Mouse (Mus musculus) ovary, adult 10 weeks (tissue): ENCODE data around the gene Tgfbr3. TPM values are rescaled to one million over a fixed set of nuclear protein-coding genes. Genes with fewer than 3 reads are reported as not detected.

Source experiments
- polyA plus RNA-seq: library from polyadenylated mRNA; stranded (reverse); fragments of 350-450 nt; fragmentation: Illumina TruSeq; extraction: RNeasy Lipid Tissue Mini Kit (QIAGEN cat#74804); gene quantifications from one replicate; pipeline ENCODE4 v1.2.3, GENCODE M21; 2014

The Tgfbr3 gene
- polyA plus RNA-seq: 114 TPM

DNA sequence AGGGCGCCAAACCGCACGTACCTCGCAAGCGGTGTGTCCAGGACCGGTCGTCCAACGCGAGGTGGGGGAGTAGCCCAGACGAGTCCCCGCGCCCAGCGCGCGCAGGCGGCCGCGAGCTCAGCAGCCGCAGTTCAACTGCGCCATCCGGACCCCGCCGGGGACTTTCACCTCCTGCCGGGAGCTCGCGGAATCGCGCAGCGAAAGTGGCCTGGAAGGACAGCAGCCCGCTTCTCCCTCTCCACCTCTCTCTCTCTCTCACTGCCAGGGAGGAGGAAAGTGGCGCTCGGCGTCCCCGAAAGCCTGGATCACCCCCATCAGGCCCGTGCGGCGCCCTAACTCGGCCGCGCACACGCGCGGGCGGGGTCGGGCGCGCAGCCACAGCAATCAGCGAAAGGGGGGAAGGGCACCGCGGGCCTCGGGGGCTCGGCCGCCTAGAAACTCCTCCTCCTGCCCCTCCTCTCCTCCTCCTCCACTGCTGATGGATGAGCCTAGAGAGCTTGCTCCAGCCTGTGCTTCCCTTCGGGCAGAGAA lies at the start of gene Tgfbr3:
Gene Tgfbr3, minus strand, starts transcription at position 396 of the 531 bp plus-strand sequence.

DNA sequence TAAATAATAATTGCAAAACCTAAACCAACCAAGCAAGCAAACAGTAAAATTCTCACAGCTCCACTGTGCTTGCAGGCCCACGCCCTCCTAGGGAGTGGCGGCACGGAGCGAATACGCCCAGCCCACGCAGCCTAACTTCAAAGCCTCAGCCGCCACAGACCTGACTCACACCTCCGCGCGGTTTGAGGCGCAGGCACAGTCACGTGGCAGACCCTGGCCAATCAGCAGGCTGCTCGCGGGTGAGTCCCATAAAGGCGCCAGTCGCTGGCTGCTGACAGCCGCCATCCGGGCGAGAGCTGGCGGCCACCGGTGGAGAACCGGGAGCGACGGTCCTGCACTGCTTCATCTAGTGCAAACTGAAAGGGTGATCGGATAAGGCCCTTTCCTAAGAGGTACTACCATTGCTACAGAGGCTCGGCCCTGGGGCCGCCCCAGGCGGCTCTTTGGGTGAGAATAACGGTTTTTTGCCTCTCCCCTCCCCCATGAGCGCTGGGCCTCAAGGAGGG lies 41.5 kb upstream of the Tgfbr3 start, which contains the start of gene Brdt:
Gene Brdt, plus strand, starts transcription at position 244 of the 506 bp plus-strand sequence.

Other genes starting within 250 kb of the Tgfbr3 start
- 19.2 TPM for gene Brdt, start 41.5 kb upstream of the Tgfbr3 start, polyA plus RNA-seq
- 4.2 TPM for gene Ephx4, start 113.1 kb upstream of the Tgfbr3 start, polyA plus RNA-seq
- not detected for gene Lpcat2b, start 141.9 kb upstream of the Tgfbr3 start, polyA plus RNA-seq
- 12.1 TPM for gene Btbd8, start 148.4 kb upstream of the Tgfbr3 start, polyA plus RNA-seq
- gene Gm42669, start 218.0 kb upstream of the Tgfbr3 start, polyA plus RNA-seq: not detected
- 1.3 TPM for gene 1700028K03Rik, start 245.1 kb upstream of the Tgfbr3 start, polyA plus RNA-seq